Mouse (Mus musculus) frontal cortex, postnatal 14 days (tissue): ENCODE data around the gene Srrt.
A peak's percentile ranks its signal among the peaks of the same experiment; 100 is the strongest.

Experiments used
- DNase-seq, 2 experiments: peaks; one replicate each; pipeline ENCODE4 v3.0.0; 2022; ENCODE audit warnings: low spot score in 2 of 2

The Srrt gene

GRCm38 (mm10) chr5:137338256-137338655, 30.8 kb upstream of the Srrt start:
- DNase-seq: peak; percentile 80 to 86

GRCm38 (mm10) chr5:137337190-137337589, 29.7 kb upstream of the Srrt start:
- no peak for DNase-seq

GRCm38 (mm10) chr5:137335066-137335465, 27.6 kb upstream of the Srrt start:
- no peak for DNase-seq

GRCm38 (mm10) chr5:137334317-137334716, 26.8 kb upstream of the Srrt start:
- DNase-seq: no peak

- peak; percentile 88 to 89 for DNase-seq
Observed at GRCm38 (mm10) chr5:137333512-137334174, 26.2 kb upstream of the Srrt start, which contains the start of gene Slc12a9. Gene Slc12a9 (minus strand): TSS chr5:137333597.

GRCm38 (mm10) chr5:137332857-137333511, 25.5 kb upstream of the Srrt start:
- DNase-seq: no peak

- no peak for DNase-seq
Observed at GRCm38 (mm10) chr5:137330910-137331309, 23.4 kb upstream of the Srrt start.

GRCm38 (mm10) chr5:137320996-137321395, 13.5 kb upstream of the Srrt start:
- DNase-seq: no peak

- no peak for DNase-seq
Observed at GRCm38 (mm10) chr5:137318570-137318969, 11.1 kb upstream of the Srrt start.

GRCm38 (mm10) chr5:137317361-137317760, 9.9 kb upstream of the Srrt start:
- DNase-seq: no peak

GRCm38 (mm10) chr5:137315084-137315903, 7.8 kb upstream of the Srrt start:
- no peak for DNase-seq

- peak in 1 of 2 experiments; percentile 51 for DNase-seq
Observed at GRCm38 (mm10) chr5:137314193-137315083, 7.0 kb upstream of the Srrt start, which contains the start of gene Trip6. Gene Trip6 (minus strand): TSS chr5:137314404.

- no peak for DNase-seq
Observed at GRCm38 (mm10) chr5:137313466-137314192, 6.2 kb upstream of the Srrt start.

- no peak for DNase-seq
Observed at GRCm38 (mm10) chr5:137308356-137308755, 882 bp upstream of the Srrt start.

- no peak for DNase-seq
Observed at GRCm38 (mm10) chr5:137306439-137307005, 952 bp downstream of the Srrt start.

GRCm38 (mm10) chr5:137305822-137306221, 1.7 kb downstream of the Srrt start:
- DNase-seq: no peak

- no peak for DNase-seq
Observed at GRCm38 (mm10) chr5:137304816-137305215, 2.7 kb downstream of the Srrt start.

GRCm38 (mm10) chr5:137304165-137304564, 3.3 kb downstream of the Srrt start:
- no peak for DNase-seq

- no peak for DNase-seq
Observed at GRCm38 (mm10) chr5:137303609-137304008, 3.9 kb downstream of the Srrt start.

- DNase-seq: no peak
Observed at GRCm38 (mm10) chr5:137301253-137301652, 6.2 kb downstream of the Srrt start.
